Mouse (Mus musculus): ENCODE results near the gene Nckap5l. TPM values are rescaled to one million over a fixed set of nuclear protein-coding genes. Genes with fewer than 3 reads are reported as not detected.

Nckap5l gene
- polyA plus RNA-seq, 1 experiment, result 13.0 TPM

DNA sequence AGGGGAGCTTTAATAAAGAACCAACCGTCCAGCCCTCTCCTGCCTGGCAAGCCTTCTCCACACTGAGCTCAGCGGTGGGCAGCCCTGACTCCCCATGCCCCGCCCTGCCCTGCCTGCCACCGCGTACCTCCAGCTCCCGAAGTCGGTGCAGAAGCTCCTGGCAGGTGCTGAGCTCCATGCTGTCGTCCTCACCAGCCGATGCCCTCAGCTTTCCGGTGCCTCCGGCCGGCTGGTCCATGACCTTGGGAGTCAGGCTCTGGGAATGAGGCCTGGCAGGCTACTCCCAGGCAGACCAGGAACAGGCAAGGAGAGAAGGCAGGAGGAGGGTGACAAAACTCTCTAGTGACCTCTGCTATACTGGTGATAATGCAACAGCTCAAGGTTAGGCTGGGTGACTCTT lies 23.6 kb downstream of the Nckap5l start:
- TF ChIP-seq CTCF (IDR thresholded peaks at IDR 0.05; ENCODE audit: insufficient read depth, low read length) (no peak), POLR2A (IDR thresholded peaks at IDR 0.05; ENCODE audit: borderline replicate concordance, extremely low read depth, low read depth, low read length) (no peak)
- Histone ChIP-seq H3K4me1 (ENCODE audit: control insufficient read depth, insufficient read depth, low read length) (no peaks in the 10 kb centered on the region), H3K4me3 (replicated peaks; ENCODE audit: extremely low read depth, low read depth, low read length) (no peak overlapping the region)
- no peak for DNase-seq
- 63% methylated on average over 12 of the region's 12 CpGs for WGBS

DNA sequence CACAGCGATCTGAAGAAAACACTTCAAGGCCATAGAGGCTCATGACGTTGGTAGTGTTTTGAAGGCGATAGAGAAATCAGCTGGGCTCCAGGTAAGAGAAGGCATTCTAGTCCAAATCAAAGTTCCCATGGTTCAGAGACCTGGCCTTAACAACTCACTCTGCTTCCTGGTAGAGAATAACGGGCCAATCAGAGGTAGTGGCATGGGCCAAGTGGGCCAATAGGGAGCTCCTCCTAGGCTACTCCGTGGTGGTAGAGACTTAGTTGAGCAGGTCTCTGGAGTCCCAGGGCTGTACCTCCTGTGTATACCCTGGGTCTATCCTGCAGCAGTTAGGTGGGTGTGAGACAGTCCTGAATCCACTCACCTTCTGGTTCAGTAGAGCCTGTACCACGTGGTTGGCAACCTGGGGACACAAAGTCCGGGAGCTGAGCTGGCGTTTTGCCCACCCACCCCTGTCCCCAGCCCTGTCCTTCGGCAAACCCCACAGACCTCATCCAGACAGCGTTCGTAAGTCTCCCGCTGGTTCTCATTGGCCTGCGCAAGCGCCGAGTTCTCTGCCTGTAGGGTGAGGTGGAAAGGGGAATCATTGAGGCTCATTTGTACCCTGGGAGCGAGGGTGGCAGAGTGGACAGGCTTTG lies 24.3 kb downstream of the Nckap5l start:
- DNase-seq, result no peak
- Histone ChIP-seq H3K4me1 (ENCODE audit: control insufficient read depth, insufficient read depth, low read length) (no peaks in the 10 kb centered on the region), H3K4me3 (replicated peaks; ENCODE audit: extremely low read depth, low read depth, low read length) (no peak overlapping the region)
- 91% methylated on average over 16 of the region's 16 CpGs for WGBS
- TF ChIP-seq POLR2A (IDR thresholded peaks at IDR 0.05; ENCODE audit: borderline replicate concordance, extremely low read depth, low read depth, low read length) (no peak), CTCF (IDR thresholded peaks at IDR 0.05; ENCODE audit: insufficient read depth, low read length) (no peak)

DNA sequence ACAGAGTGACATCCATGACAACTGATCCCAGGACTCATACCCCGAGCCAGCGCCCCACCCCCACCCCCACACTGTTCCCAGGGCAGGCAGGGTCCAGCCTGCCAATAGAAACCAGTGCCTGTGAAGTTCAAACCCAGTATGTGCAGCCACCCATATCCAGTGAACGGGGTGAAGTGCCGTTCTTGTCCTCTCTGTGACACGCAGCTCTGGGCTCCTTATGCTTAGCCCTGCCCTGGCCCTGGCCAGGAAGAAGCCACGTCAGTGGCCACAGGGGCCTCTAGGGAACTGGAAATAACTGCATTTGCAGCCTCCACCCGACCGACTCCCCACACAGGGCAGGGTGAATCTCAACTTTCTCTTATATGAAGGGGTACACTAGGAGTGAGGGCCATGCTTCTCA lies 25.6 kb downstream of the Nckap5l start:
- TF ChIP-seq CTCF (IDR thresholded peaks at IDR 0.05; ENCODE audit: insufficient read depth, low read length) (no peak), POLR2A (IDR thresholded peaks at IDR 0.05; ENCODE audit: borderline replicate concordance, extremely low read depth, low read depth, low read length) (no peak)
- DNase-seq, result no peak
- WGBS, result 69% methylated on average over 8 of the region's 8 CpGs
- Histone ChIP-seq H3K4me1 (ENCODE audit: control insufficient read depth, insufficient read depth, low read length) (no peaks in the 10 kb centered on the region), H3K4me3 (replicated peaks; ENCODE audit: extremely low read depth, low read depth, low read length) (no peak overlapping the region)

DNA sequence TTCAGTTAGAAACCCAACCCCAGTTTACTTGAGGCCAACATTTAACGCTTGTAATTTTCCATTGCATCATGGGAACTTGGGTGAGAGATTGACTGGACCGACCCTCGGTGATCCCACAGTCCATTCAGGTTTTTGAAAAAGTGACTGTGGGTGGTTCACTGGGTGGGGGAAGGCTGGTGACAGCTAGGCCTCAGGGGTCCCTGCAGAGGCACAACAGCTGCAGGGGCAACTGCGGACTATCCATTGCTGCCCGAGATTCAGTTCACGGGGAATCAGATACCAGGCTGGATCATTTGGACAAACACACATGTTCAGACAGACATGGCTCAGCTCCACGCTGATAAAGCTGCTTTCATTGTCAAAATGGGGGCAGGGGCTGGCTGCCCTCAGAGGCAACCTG lies 26.0 kb downstream of the Nckap5l start:
- no peak for TF ChIP-seq POLR2A (IDR thresholded peaks at IDR 0.05; ENCODE audit: borderline replicate concordance, extremely low read depth, low read depth, low read length)
- no peak for TF ChIP-seq CTCF (IDR thresholded peaks at IDR 0.05; ENCODE audit: insufficient read depth, low read length)
- Histone ChIP-seq H3K4me1 (ENCODE audit: control insufficient read depth, insufficient read depth, low read length) (no peaks in the 10 kb centered on the region), H3K4me3 (replicated peaks; ENCODE audit: extremely low read depth, low read depth, low read length) (no peak overlapping the region)
- 67% methylated on average over 7 of the region's 7 CpGs for WGBS
- no peak for DNase-seq

DNA sequence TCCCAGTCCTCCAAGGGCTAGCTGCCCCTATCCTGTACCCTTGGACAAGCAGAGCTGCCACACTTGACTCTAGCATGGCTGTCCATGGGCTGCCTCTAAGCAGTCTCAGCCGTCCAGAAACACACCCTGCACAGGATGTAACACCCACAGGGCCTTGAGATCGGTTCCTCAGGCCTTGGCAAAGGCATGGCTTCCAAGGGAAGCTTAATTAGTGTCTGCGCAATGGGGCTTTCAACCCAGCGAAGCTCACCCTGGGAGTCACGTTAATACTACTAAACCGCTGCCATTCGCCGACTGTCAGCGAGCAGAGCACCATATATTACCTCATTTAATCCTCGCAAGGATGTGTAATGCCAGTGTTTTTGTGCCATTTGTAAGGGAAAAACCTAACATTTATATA lies 26.5 kb downstream of the Nckap5l start:
- DNase-seq, result no peak
- no peaks in the 10 kb centered on the region for H3K4me1 ChIP-seq (ENCODE audit: control insufficient read depth, insufficient read depth, low read length)
- no peak for TF ChIP-seq CTCF (IDR thresholded peaks at IDR 0.05; ENCODE audit: insufficient read depth, low read length)
- no peak for TF ChIP-seq POLR2A (IDR thresholded peaks at IDR 0.05; ENCODE audit: borderline replicate concordance, extremely low read depth, low read depth, low read length)
- no peak overlapping the region for H3K4me3 ChIP-seq (replicated peaks; ENCODE audit: extremely low read depth, low read depth, low read length)
- 78% methylated on average over 10 of the region's 10 CpGs for WGBS

DNA sequence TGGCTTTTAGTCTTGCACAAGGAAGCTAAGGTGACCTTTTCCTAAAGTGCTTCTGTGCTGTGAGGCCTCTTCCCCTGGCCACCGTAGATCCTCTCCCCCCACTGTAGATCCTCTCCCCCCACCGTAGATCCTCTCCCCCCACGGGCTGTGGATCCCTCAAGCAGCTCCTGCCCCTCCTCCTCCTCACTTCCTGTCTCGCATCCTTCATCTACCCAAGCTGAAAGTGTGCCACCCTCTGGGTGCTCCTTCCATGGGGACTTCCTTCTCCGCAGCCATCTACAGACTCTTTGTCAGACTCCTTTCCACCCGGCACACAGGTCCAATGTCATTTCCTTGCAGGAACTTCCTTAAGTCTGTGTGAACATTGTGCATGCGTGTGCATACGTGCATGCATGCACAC lies 27.2 kb downstream of the Nckap5l start:
- DNase-seq, result no peak
- WGBS, result 56% methylated on average over 8 of the region's 8 CpGs
- Histone ChIP-seq H3K4me1 (ENCODE audit: control insufficient read depth, insufficient read depth, low read length) (no peaks in the 10 kb centered on the region), H3K4me3 (replicated peaks; ENCODE audit: extremely low read depth, low read depth, low read length) (no peak overlapping the region)
- no peak for TF ChIP-seq POLR2A (IDR thresholded peaks at IDR 0.05; ENCODE audit: borderline replicate concordance, extremely low read depth, low read depth, low read length)

DNA sequence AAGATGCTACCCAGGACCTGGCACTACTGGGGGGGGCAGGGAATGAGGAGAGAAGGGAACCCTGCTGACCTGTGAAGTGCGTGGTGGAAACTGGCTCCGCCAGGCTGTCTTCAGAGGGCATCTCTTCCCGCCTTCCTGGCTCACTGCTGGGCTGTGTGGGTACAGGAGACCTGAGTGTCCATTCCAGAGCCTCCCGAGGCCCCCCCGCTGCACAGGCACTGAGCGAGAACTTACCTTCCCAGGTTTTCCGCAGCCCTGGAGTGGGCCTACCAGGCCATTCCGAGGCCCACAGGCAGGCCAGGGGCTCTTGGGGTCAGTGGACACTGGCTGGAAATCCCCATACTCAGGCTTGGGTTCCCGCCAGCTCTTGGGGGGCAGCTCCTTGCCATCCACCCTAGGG lies 33.7 kb downstream of the Nckap5l start:
- no peak overlapping the region for H3K4me3 ChIP-seq (replicated peaks; ENCODE audit: extremely low read depth, low read depth, low read length)
- 89% methylated on average over 9 of the region's 9 CpGs for WGBS
- peaks cover 8% of the 10 kb centered on the region for H3K4me1 ChIP-seq (ENCODE audit: control insufficient read depth, insufficient read depth, low read length)
- no peak for TF ChIP-seq CTCF (IDR thresholded peaks at IDR 0.05; ENCODE audit: insufficient read depth, low read length)
- no peak for TF ChIP-seq POLR2A (IDR thresholded peaks at IDR 0.05; ENCODE audit: borderline replicate concordance, extremely low read depth, low read depth, low read length)
- no peak for DNase-seq

DNA sequence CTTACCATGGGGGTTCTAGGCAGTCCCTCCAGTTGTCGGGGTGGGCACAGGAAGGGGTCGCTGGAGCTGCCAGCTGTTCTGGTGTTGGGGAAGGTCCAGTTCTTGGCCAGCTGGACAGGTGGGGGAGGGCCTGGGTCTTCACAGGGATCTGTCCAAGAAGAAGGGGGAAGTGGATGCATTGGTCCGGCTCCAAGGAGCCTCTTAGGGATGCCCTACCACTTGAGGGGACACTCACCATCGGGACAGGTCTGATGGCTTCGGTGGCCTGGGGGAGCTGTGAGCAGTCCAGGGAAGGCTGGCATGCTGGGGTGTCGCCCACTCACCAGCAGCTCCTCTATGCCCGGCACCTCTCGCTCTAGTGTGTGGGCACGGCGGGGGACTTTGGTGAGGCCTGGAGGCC lies 34.4 kb downstream of the Nckap5l start:
- WGBS, result 87% methylated on average over 10 of the region's 10 CpGs
- no peak overlapping the region for H3K4me3 ChIP-seq (replicated peaks; ENCODE audit: extremely low read depth, low read depth, low read length)
- peaks cover 8% of the 10 kb centered on the region for H3K4me1 ChIP-seq (ENCODE audit: control insufficient read depth, insufficient read depth, low read length)
- no peak for TF ChIP-seq POLR2A (IDR thresholded peaks at IDR 0.05; ENCODE audit: borderline replicate concordance, extremely low read depth, low read depth, low read length)
- TF ChIP-seq CTCF (IDR thresholded peaks at IDR 0.05; ENCODE audit: insufficient read depth, low read length), result no peak
- no peak for DNase-seq

DNA sequence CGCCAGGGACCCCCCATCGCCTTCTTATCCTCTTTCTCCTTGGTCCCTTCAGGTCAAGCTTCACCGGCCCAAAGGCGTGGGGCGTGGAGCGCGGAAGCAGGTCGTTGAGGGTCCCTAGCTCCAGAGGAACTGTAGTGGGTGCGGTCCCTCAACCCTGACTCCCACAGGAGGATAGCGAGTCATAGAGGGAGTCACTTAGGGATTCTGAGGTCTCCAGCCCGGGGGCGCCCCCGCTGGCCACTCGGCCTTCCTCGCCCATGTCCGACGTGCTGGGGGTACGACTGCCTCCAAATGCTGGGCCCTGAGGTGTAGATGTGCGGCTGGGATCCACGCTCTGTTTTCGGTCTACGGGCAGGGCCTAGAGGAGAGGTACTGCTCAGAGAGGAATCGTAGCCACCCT lies 35.0 kb downstream of the Nckap5l start:
- TF ChIP-seq CTCF (IDR thresholded peaks at IDR 0.05; ENCODE audit: insufficient read depth, low read length) (no peak), POLR2A (IDR thresholded peaks at IDR 0.05; ENCODE audit: borderline replicate concordance, extremely low read depth, low read depth, low read length) (no peak)
- WGBS, result 92% methylated on average over 23 of the region's 23 CpGs
- no peak for DNase-seq
- H3K4me1 ChIP-seq (ENCODE audit: control insufficient read depth, insufficient read depth, low read length), result peaks cover 8% of the 10 kb centered on the region
- H3K4me3 ChIP-seq (replicated peaks; ENCODE audit: extremely low read depth, low read depth, low read length), result no peak overlapping the region

DNA sequence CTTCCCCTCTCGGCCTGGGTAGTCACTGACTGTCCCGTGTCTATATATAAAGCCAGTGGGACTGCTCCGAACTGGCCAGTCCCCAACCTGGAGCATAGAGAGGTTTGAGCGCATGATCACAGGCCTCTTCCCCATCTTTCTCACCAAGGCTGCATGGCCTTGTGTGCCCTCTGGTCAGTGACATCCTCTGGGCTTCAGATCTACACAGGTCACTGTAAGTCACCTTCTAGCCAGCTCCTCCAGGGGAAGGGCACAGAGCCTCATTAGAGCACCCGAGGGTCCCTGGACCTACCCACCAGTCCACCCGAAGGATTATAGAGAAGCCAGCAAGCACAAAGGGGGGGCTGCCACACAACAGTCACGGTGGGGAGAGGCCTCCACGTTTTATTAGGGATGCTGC lies 35.9 kb downstream of the Nckap5l start:
- Histone ChIP-seq H3K4me1 (ENCODE audit: control insufficient read depth, insufficient read depth, low read length) (peaks cover 10% of the 10 kb centered on the region), H3K4me3 (replicated peaks; ENCODE audit: extremely low read depth, low read depth, low read length) (no peak overlapping the region)
- no peak for TF ChIP-seq CTCF (IDR thresholded peaks at IDR 0.05; ENCODE audit: insufficient read depth, low read length)
- no peak for TF ChIP-seq POLR2A (IDR thresholded peaks at IDR 0.05; ENCODE audit: borderline replicate concordance, extremely low read depth, low read depth, low read length)
- DNase-seq, result no peak
- WGBS, result 67% methylated on average over 8 of the region's 8 CpGs

Measured in lung, adult 2 months (tissue).